Mouse (Mus musculus): ENCODE measurements around the gene Ccdc69. TPM values are rescaled to one million over a fixed set of nuclear protein-coding genes. Genes with fewer than 3 reads are reported as not detected.

Gene Ccdc69
- total RNA-seq, 2 experiments from 2014 or later, result 0.32 TPM; not detected in 1

DNA sequence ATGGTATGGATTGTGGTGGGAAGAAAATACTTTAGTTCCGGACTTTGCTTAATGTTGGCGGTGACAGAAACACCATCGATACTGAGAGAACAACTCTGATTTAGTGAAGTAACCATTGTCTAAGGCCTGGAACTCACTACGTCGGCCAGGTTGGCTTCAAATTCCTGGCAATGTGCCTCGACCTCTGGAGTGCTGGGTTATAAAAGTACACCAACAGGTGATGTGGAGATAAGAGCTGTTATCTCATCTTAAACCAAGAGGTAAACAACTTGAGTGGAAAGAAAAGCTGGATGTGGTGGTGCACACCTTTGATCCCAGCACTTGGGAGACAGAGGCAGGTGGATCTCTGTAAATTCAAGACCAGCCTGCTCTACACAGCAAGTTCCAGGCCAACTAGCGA, 15.2 kb upstream of the Ccdc69 start:
- TF ChIP-seq CTCF (IDR thresholded peaks at IDR 0.05), result no peak
- no peak for DNase-seq (ENCODE audit: extremely low spot score in 1 of 2, low spot score in 2 of 2)
- H3K4me3 ChIP-seq, result no peak overlapping the region
- intact Hi-C loops (cut with DNase I), result no loop called here
- no peak overlapping the region for H3K27ac ChIP-seq

- intact Hi-C loops (cut with DNase I), result loop anchor here (5.0 kb wide), 1 partner anchor 67 kb away; no protein-coding TSS in a partner anchor
- DNase-seq (ENCODE audit: extremely low spot score in 1 of 2, low spot score in 2 of 2), result no peak
- Histone ChIP-seq H3K27ac (no peak overlapping the region), H3K4me3 (no peak overlapping the region)
- no peak for TF ChIP-seq CTCF (IDR thresholded peaks at IDR 0.05)
Observed at GRCm38 (mm10) chr11:55089892-55090291, 12.0 kb upstream of the Ccdc69 start.

DNA sequence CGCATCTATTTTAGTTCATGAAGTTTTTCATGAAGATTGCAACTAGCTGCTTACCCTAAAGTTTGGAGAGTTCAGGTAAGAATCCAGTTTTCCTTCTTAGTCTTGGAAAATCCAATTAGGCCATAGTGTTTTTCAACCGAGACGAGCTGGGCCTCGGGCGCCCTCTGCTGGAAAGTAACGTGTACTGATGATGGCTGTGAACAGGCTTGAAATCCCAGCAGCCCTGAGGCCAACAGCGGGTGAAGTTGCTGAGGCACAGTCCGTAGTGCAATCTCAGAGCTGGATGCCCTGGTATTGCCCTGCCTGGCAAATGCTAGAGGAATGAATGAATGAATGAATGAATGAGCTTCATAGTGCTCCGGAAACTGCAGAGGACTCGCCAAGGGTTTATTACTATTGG, 9.1 kb upstream of the Ccdc69 start:
- no peak overlapping the region for H3K4me3 ChIP-seq
- peak; percentile 62 to 69 for DNase-seq (ENCODE audit: extremely low spot score in 1 of 2, low spot score in 2 of 2)
- no peak overlapping the region for H3K27ac ChIP-seq
- intact Hi-C loops (cut with DNase I), result loop anchor here (1.0 to 5.0 kb wide), 3 partner anchors 40 to 89 kb away; no protein-coding TSS in a partner anchor
- peak; percentile 89 for TF ChIP-seq CTCF (IDR thresholded peaks at IDR 0.05)

DNA sequence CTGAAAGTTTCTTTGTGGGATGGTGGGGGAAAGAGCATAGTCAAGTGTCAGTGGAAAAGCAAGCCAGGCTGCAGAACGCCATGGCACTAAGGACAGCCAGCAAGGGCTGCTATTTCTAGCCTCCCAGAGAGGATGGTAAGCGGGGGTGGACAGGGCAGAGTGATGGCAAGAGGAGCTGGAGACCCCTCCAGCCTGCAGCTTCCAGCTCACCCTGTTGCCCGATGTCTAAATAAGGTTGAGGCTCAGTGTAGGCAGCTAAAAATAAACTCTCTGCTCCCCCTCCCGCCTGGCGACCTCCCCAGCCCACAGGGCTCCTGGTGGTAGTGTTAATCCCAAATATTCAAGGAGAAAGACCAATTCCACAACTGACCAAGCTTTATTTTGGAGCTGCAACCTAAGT, 7.5 kb upstream of the Ccdc69 start:
- TF ChIP-seq CTCF (IDR thresholded peaks at IDR 0.05), result no peak
- H3K27ac ChIP-seq, result no peak overlapping the region
- intact Hi-C loops (cut with DNase I), result loop anchor here (5.0 kb wide), 1 partner anchor 72 kb away; no protein-coding TSS in a partner anchor
- no peak overlapping the region for H3K4me3 ChIP-seq
- DNase-seq (ENCODE audit: extremely low spot score in 1 of 2, low spot score in 2 of 2), result no peak

DNA sequence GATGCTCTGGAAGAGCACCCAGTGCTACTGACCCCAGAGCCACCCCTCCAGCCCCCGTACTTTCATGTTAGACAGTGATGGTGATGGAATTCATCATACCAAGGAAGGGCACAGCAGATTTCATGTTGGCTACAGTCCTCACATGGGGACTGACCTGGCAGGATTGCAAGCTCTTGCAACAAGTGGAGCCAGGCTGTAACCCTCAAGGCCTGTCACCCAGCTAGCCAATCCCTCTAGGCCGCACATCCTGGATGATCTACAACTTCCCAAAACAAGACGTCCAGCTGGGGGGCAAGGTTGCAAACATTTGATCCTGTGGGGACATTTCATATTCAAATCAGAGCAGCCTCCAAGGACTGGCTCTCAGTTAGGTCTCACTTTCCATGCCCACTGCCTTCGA, 6.7 kb upstream of the Ccdc69 start:
- no peak for TF ChIP-seq CTCF (IDR thresholded peaks at IDR 0.05)
- Histone ChIP-seq H3K27ac (no peak overlapping the region), H3K4me3 (no peak overlapping the region)
- intact Hi-C loops (cut with DNase I), result loop anchor here (5.0 kb wide), 1 partner anchor 73 kb away; no protein-coding TSS in a partner anchor
- no peak for DNase-seq (ENCODE audit: extremely low spot score in 1 of 2, low spot score in 2 of 2)

GRCm38 (mm10) chr11:55081206-55081605, 3.3 kb upstream of the Ccdc69 start:
- DNase-seq (ENCODE audit: extremely low spot score in 1 of 2, low spot score in 2 of 2), result no peak
- H3K27ac ChIP-seq, result no peak overlapping the region
- H3K4me3 ChIP-seq, result no peak overlapping the region
- intact Hi-C loops (cut with DNase I), result no loop called here
- TF ChIP-seq CTCF (IDR thresholded peaks at IDR 0.05), result no peak

DNA sequence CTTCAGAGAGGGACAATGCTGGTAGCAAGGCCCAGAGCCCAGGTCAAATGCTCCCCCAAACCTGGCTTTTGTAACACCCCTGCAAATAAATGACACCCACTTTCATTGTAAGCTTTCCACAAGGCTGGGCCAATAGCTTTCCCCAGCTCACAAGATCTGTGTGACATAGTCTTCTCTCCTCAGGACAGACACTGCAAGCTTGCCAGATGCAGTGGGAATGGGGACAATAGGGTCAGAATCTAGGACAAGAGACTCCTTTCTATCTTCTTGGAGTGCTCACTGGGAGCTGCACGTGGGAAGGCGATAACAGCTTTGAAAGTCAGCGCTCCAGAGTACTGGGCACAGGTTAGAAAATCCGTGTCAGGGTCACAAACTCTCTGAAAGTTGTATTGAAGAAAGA, 1.2 kb upstream of the Ccdc69 start:
- DNase-seq (ENCODE audit: extremely low spot score in 1 of 2, low spot score in 2 of 2), result no peak
- intact Hi-C loops (cut with DNase I), result loop anchor here (10.0 kb wide), 1 partner anchor 194 kb away; no protein-coding TSS in a partner anchor
- H3K27ac ChIP-seq, result no peak overlapping the region
- TF ChIP-seq CTCF (IDR thresholded peaks at IDR 0.05), result no peak
- H3K4me3 ChIP-seq, result no peak overlapping the region

- H3K4me3 ChIP-seq, result no peak overlapping the region
- no peak for TF ChIP-seq CTCF (IDR thresholded peaks at IDR 0.05)
- intact Hi-C loops (cut with DNase I), result loop anchor here (10.0 kb wide), 1 partner anchor 194 kb away; no protein-coding TSS in a partner anchor
- H3K27ac ChIP-seq, result no peak overlapping the region
- DNase-seq (ENCODE audit: extremely low spot score in 1 of 2, low spot score in 2 of 2), result no peak
Observed at GRCm38 (mm10) chr11:55078502-55078901, 571 bp upstream of the Ccdc69 start.

- no peak for DNase-seq (ENCODE audit: extremely low spot score in 1 of 2, low spot score in 2 of 2)
- intact Hi-C loops (cut with DNase I), result loop anchor here (10.0 kb wide), 1 partner anchor 191 kb away; no protein-coding TSS in a partner anchor
- TF ChIP-seq CTCF (IDR thresholded peaks at IDR 0.05), result no peak
- H3K4me3 ChIP-seq, result no peak overlapping the region
- no peak overlapping the region for H3K27ac ChIP-seq
Observed at GRCm38 (mm10) chr11:55076234-55076633, 1.7 kb downstream of the Ccdc69 start.

GRCm38 (mm10) chr11:55075602-55076001, 2.3 kb downstream of the Ccdc69 start:
- Histone ChIP-seq H3K4me3 (no peak overlapping the region), H3K27ac (no peak overlapping the region)
- intact Hi-C loops (cut with DNase I), result loop anchor here (10.0 kb wide), 1 partner anchor 191 kb away; no protein-coding TSS in a partner anchor
- no peak for DNase-seq (ENCODE audit: extremely low spot score in 1 of 2, low spot score in 2 of 2)
- TF ChIP-seq CTCF (IDR thresholded peaks at IDR 0.05), result no peak

GRCm38 (mm10) chr11:55073191-55073590, 4.7 kb downstream of the Ccdc69 start:
- intact Hi-C loops (cut with DNase I), result loop anchor here (10.0 kb wide), 1 partner anchor 188 kb away; no protein-coding TSS in a partner anchor
- TF ChIP-seq CTCF (IDR thresholded peaks at IDR 0.05), result no peak
- Histone ChIP-seq H3K4me3 (no peak overlapping the region), H3K27ac (no peak overlapping the region)
- no peak for DNase-seq (ENCODE audit: extremely low spot score in 1 of 2, low spot score in 2 of 2)

- Histone ChIP-seq H3K4me3 (no peak overlapping the region), H3K27ac (no peak overlapping the region)
- no peak for TF ChIP-seq CTCF (IDR thresholded peaks at IDR 0.05)
- no peak for DNase-seq (ENCODE audit: extremely low spot score in 1 of 2, low spot score in 2 of 2)
- intact Hi-C loops (cut with DNase I), result loop anchor here (10.0 kb wide), 1 partner anchor 188 kb away; no protein-coding TSS in a partner anchor
Observed at GRCm38 (mm10) chr11:55072467-55072866, 5.5 kb downstream of the Ccdc69 start.

- no peak for TF ChIP-seq CTCF (IDR thresholded peaks at IDR 0.05)
- no peak overlapping the region for H3K4me3 ChIP-seq
- no peak overlapping the region for H3K27ac ChIP-seq
- DNase-seq (ENCODE audit: extremely low spot score in 1 of 2, low spot score in 2 of 2), result no peak
- intact Hi-C loops (cut with DNase I), result loop anchor here (10.0 kb wide), 1 partner anchor 187 kb away; no protein-coding TSS in a partner anchor
Observed at GRCm38 (mm10) chr11:55071344-55071743, 6.6 kb downstream of the Ccdc69 start.

All from left cerebral cortex, adult 2 months (tissue).